Mouse (Mus musculus): ENCODE measurements around the gene Slc27a2. TPM values are rescaled to one million over a fixed set of nuclear protein-coding genes. Genes with fewer than 3 reads are reported as not detected.
A peak's percentile ranks its signal among the peaks of the same experiment; 100 is the strongest.

The Slc27a2 gene
- polyA plus RNA-seq, 2 experiments from 2014 or later: not detected

DNA sequence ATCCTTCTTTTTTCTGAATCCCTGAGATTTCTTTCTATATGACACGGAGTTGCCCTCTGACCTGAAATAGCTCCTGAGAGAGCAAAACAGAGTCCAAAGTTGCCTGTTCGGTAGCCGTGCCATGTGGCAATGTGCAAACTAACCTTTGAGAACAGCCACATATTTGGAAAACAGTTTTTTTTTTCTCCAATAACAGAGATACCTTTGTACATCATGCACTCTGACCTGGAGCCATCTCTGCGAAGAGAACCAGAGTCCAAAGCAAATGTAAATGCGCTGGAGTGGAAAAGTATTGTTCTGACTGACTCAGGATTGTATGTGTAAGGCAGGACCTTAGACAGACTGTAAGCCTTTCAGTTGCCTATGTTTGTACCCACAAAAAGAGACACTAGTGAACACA lies 3.3 kb downstream of the Slc27a2 start:
- no peak for ATAC-seq

DNA sequence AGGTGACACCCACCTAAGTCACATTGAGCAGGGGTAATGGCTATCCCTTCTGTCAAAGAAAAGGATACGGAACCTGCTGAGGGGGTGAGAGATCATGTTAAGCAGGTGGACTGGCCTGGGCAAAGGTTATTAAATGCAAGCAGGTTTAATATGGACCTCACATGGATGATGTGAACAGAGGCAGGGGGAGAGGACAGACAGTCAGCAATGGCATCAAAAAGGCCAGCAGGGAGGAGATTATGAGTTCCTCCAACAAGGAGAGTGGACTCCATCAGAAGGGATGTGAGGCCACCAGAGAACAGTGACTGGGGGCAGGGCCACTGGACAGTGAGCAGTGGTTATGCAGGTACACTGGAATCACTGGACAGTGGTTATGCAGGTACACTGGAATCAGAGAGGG lies 7.9 kb downstream of the Slc27a2 start:
- ATAC-seq: no peak

DNA sequence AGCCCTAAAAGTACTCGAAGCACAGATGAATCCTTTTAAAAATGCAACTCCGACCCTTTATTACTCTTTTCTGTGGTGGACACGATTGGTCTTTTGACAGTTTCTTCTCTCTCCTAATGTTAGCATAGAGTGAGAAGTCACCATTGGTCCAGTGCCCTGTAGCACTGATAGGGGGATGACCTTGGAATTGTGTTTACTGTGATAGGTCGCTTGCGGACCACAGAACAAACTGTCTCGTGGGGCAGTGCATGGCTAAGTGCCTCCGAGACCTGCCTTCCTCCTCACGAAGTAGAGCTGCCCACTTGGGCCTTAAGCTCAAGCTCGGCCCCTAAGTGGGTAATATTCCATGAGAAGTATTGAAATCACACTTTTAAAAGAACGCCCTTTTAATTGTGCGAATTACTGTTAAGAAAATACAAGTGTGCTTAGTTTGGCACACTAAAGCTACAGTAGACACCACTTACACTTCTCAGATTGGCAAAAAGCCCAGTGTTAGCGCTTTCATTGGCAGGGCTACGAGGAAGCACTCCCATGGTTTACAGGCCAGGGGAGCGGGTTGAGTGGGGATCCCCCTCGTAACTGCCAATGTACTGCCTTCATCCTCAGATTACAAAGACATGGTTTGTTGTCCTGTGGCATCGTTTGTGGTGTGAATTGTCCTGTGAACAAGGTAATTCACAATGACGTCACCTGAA lies 11.4 kb downstream of the Slc27a2 start:
- no peak for ATAC-seq

DNA sequence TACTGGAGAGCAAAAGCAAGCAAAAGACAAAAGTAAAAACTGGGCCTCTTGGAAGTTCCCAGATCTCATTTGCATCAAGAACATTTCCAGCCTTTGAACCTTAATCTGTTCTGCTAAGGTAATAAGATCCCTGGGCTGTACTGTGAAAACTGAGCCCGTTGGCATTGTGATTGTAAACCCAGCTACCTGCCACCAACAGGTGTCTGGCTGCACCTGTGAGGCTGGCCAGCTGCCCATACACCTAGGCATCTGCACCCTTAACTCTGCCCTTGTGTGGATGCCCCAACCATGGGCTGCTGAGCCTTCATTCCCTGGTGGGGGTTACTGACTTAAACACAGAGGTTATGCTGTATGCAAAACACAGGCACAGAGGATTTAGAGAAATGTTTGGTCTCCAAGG lies 20.0 kb downstream of the Slc27a2 start:
- no peak for ATAC-seq

DNA sequence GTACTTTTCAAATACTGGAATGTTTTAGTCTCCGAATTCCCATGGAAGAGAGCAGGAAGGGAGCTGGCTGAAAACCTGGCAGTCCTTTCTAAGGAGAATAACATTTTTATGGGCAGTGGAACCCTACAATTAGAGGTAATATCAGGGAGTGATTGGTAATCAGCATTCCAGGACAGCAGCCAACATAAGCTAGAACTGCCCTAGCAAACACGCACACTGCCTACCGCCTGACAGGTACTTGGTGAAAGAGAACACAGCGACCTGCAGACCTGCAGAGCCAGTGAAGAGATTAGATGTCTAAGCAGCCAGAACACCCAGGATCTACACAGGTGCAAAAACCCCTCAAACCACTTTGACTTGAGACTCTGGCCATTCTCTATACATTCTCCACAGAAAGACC lies 20.5 kb downstream of the Slc27a2 start:
- ATAC-seq: no peak

DNA sequence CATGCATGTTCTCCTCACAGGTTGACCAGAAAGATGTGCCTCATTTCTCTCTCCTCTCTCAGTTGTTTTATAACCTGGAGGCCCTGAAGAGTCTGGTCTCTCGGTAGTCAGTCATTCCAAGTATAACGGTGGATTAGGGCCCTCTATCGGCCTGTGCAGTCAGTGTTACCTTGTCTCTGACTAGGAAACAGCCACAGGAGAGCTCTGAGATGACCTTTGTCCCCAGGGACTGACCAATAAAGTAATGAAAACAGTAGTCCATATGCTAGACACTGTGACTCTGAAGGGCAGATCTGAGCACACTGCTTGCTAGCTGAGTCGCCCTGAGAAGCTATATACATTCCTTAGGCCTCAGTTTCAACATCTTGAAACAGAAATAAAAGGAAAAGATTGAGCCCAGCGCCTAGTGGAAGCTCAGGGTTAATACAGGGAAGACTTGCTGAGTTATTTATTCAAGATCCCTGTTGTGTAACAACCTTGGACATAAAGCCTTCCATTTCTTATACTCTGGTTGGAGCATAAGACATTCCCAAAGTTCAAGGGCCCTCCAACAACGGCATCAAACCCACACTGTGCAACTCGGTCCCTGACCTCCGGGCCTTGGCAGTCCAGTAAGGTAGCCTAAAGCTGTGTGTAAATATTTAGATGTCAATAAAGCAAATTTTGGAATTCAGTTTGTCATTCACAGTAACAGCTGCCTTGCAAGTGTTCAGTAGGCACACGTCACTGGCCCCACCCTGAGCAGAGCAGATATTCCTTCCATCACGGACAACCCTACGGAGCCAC lies 23.4 kb downstream of the Slc27a2 start:
- ATAC-seq: no peak

DNA sequence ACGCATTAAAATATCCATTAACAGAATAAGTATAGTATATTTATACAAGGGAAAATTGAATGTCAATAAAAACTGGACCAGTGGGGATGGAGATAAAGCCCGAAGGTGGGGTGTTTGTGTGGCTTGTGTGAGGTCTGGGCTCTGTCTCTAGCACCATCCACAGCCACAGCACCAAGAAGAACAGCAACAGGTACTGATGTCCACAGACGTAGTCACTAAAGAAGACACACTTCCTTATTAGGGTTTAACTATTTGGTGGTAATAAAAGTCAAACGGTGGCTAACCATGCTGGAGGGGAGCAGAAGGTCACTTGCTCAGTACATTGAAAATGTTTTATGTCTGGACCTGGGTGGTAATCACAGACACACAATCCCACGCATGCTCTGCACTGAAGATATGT lies 25.2 kb downstream of the Slc27a2 start:
- no peak for ATAC-seq

DNA sequence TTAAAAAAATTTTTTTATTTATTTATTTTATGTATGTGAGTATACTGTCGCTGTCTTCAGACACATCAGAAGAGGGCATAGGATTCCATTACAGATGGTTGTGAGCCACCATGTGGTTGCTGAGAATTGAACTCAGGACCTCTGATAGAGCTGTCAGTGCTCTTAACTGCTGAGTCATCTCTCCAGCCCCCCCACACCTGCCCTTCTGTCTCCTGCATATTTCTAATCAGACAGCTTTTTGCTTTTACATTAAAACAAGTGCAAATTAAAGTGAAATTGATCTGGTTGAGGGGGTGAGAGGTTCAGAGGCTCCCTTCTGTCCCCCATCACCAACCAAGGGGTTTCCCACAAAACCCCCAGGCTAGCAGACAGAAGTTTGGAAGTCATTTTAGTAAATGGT lies 27.1 kb downstream of the Slc27a2 start:
- ATAC-seq: no peak

DNA sequence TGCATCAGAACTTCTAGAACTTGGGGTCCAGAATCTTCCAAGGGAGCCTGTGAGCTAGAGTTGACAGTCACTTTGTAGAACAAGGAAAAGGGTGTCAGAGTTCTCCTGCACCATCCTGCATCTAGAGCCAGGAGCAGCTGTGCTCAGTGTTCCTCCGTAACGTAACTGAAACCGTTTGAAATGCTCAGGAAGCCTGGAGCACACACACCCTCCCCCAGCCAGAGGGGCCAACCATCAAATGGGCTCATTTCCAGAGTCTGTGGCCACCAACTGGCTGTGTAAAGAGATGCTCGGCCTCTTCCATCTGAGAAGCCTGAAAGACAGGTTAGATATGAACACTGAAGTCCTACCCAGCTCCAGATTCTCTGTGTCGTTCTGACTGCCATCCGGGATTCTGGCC lies 31.8 kb downstream of the Slc27a2 start:
- no peak for ATAC-seq

DNA sequence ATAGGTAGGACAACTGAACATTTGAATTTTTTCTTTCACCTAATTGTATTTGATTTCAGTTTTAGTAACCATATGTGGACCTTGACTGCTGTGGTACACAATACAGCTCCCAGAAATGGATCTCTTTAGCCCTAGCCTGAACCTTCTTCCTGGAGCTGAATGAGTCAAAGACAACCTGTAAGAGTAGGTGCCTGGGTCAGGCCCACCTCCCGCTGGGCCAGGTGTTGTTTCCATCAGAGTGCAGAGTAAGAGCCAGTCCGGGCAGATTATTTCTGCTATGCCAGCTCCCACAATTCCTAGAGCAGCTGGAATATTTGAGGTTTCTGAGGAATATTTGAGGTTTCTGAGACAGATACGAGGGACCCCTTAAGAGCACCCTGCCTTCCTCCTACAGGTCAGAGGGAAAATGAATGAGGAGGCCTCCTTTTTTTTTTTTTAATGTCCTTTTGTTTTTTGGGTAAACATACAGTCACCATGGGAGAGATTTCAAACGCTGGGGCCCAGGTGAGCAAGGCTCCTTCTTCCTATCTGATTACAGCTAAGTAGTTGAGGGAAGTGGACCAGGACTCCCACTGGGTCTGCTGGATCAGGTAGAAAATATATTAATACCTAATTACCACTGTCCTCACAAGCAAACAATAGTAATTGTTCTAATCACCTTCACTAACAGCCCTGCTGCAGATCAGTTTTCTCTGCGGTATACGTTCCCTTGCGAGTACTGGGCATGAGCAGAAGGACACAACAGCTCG lies 32.6 kb downstream of the Slc27a2 start:
- ATAC-seq: no peak

DNA sequence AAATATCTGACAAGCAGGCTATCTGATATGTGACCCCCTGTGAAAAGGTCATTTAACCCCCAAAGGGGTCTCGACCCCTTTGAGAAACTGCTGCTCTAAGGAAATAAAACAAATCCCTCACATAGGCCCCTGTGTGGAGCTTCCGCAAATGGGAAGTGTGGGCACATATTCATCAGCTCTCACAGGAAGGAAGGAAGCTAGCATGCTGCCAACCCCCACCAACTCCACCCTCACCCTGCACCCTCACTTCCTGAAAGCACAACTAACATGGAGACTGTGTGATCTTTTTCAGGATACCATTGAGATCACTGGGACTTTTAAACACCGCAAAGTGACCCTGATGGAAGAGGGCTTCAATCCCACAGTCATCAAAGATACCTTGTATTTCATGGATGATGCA lies 35.3 kb downstream of the Slc27a2 start:
- ATAC-seq: no peak

DNA sequence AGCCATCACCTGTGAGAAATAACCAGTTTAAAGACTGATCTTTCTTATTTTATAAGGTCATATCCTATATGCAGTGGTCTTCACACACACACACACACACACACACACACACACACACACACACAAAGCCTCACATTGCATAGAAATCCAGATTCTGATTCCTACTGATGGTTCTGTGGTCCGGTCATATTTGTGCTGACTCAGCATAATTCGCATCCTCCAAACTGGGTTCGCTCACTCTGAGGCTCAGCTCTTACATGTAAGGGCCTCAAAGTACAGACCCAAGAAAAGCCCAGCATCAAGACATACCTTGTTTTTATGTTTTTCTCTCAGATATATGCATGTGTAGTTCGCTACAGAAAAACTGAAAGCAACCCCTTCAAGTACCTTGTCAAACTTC lies 39.1 kb downstream of the Slc27a2 start:
- ATAC-seq: no peak

DNA sequence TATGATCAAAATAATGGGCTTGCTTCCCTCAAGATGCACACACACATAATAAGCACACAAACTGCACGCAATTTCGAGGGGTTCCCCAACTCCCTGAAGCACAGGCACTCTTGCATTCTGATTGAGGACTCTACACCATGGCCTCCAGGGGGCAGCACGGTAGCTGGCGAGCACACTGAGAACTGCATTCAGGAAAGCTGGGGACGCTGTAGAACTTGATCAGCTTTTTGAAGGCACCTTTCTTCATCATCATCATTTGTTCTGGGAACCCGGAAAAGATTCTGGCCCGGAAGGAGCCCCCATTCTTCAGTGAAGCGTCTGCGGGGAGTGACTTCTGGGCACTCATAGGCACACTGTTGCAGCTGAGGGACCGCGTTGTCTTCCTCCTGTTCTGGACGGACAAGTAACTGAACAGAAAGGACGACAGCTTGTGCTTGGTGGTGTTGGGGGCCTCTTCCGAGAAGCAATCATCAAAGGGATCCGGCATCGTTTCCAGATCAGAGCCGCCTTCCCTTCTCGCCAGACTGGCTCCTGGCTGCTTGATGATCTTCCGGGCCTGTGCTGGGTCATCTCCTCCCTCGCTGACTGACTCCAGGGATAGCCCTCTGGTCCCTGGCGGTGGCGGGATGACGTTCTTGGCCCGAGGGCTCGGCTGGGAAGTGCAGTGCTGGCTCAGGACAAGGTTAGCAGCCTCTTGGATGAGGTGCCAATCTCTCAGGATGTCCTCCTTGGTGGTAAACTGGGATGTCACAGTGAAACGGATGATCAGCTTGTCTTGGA lies 41.8 kb downstream of the Slc27a2 start:
- ATAC-seq: peak; percentile 66

DNA sequence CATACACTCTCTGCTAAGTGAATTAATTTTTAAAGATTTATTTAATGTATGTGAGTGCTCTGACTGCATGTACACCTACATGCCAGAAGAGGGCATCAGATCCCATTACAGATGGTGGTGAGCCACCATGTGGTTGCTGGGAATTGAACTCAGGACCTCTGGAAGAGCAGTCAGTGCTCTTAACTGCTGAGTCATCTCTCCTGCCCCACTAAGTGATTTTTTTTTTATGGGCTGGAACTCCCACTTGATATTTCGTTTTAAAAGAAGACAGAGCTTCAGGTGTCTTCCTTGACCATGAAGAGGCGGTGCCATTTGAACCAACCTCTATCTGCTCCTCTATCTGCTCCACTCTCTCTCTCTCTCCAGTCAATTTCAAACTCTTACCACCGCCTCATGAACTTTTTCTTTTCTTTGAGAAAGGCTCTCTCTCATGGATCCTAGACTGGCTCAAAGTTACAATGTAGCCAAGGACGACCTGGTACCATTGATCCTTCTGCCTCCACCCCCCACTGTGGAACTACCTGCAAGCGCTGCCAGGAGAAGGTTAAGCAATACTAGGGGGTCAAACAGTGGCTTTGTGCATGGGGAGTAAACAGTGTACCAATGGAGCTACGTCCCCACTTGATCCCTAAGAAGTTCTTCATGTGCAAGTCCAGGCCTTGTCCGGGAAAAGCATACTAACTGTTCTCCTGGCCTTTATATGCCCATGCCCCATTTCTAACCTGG lies 44.3 kb downstream of the Slc27a2 start:
- ATAC-seq: no peak

DNA sequence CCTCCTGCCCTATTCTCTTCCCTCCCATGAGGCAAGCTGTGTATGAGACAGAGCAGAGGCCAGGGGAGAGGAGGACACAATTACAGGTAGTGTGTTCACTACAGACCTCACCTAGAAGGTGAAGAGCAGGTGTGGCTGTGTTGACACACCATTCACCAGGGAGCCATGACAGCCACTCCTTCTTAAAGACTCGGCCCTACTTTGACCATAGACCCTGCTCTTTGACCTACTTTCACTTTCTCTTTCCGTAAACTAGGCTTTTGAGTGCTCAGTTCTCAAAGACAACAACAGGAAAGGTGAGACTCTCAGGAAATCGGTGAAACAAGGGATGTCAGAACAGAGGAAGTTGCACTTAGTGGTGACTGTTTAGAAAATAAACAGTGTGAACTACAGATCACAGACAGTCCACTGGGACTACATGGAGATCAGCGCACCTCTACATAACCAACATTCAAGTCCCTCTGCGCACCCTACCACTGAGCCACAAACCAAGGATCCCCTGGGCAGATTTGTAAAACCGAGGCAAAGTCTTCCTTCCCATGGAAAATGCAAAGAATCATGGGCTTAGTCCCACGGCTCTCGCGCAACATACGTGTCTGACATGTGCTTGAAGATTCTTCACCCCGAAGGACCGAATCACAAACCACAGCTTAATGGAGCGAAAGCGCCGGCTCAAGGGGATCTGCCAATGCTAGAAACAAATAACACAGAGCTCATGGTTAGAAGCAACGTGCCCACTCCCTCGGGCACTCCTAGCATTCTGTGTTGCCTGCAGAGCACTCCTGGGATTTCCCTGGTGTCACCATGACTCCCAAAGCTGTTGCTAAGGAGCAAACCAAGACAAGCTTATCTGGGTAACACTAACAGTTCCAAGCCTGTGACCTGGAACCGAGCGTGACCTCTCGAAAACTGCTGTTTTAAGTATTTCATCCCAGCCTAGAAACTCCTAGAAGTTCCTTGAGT lies 45.4 kb downstream of the Slc27a2 start:
- ATAC-seq: peak; percentile 80

DNA sequence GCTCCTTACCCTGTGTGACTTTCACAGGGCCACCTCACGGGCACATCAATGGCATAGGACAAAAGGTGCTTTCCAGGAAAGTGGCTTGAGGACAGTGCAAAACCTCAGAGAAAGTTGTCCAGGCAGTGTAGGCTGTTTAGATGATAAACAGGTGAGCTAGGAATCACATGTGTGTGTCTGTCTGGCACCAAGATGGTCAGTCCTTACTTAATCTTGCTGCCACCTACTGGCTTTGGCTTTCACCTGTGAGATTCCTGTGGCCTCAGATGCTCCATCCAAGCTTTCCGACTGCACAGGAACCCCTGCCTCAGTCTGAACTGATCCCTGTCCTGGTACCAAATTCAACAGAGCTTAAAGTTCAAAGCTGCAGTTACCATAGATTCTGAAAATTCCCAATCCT lies 46.2 kb downstream of the Slc27a2 start:
- no peak for ATAC-seq

DNA sequence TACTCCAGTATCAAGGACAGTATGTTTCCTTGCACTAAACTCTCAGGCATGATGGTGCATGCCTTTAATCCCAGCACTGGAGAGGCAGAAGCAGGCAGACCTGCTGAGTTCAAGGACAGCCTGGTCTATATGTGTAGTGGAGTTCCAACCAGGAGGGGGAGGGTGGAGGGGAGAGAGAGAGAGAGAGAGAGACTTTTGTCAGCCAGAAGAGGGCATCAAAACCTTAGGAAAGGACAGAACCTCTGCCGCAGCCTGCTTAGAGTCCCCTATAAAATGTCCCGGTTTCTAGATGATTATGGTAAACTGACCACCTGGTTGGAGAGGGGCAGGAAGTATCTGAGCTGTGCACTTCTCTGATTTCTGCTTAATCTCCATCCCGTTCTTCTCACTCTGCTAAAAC lies 46.8 kb downstream of the Slc27a2 start:
- peak; percentile 46 for ATAC-seq

DNA sequence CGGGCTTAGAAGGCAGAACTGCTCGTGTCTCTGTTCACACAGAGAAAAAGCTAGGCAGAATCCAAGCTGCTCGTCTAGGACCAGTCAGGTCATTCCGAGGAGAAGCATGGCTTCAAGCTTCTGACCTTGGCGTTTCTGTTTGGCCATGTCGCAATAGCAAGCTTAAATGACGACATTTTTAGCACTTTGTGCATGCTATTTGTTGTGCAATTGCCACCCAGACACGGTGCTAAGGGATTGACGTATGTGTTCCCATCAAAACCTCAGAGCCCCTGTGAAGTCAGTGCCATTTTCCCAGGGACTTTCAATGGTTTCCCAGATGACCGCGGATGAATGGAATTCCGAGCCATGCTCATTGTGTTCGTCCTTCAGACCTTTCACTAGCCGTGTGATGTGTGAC lies 48.3 kb downstream of the Slc27a2 start:
- ATAC-seq: no peak

DNA sequence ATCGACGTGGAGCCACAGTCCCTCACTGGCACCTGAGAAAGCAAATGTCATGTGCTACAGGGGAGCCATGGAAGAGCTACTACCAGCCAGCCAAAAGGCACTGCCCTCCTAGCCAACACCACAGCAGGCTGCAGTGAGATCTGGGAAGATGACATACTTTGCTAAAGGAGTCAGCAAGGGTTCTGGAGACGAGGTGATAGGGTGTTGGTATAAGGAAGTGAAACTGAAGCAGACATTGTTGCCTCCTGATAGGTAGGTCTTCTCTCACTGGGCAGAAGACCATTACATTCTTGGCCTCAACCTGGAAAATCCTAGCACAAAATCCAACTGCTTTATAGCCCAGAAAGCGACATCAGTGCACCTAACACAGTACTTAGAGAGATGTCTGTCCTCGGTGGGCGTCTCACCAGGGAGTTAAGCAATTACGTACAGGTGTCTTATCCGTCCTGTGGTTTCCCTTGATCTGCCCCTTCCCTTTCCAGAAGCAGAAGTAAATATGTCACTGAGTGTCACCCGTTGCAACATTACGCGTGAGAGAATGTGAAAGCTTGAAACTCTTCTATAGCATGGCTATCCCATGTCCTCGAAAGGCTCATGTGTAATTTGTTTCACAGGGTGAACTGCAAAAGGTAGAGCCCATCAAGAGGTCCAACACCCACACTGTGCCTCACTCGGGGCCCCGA lies 49.9 kb downstream of the Slc27a2 start:
- no peak for ATAC-seq

DNA sequence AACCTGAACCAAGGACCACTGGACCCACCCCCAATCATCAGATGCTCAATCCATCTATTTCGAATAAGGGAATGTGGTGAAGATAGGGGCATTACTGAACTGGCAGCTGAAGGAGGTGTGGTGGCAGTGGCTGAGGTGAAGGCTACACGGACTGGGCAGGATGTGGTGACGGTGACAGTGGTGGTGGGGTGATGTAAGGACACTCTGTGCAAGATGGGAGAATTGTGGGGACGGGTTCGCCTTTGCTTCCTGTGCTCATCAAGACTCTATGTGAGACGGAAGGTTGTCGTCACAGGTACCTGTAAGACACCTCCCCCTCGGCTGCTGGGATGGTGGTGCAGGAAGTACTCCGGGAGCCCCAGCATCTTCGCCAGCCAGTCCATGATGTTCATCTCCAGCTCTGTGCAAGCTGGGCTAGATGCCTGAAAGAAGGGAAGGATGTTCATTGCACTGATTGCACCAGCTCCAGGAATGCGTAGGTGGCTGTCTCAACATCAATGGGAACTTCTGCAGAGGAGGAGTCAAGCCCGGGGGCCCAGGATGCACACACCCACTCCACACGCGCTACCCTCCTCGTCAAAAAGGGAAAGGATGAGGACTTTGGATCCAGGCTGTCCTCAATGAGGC lies 54.0 kb downstream of the Slc27a2 start:
- peak; percentile 99 for ATAC-seq

Data from CD4-positive, CD25-positive, alpha-beta regulatory T cell, adult 4 months (primary cell).